Mouse (Mus musculus): Measurements from ENCODE around the gene Cd300lf.

GRCm38 (mm10) chr11:115089853-115090252, 43.9 kb downstream of the Cd300lf start:
- TF ChIP-seq CTCF (IDR thresholded peaks at IDR 0.05; ENCODE audit: low read depth, low read length) (peak; percentile 95), POLR2A (IDR thresholded peaks at IDR 0.05; ENCODE audit: borderline replicate concordance, low read depth, low read length) (no peak)
